Comparison of ENCODE assay signal across 23 mouse cellular contexts in the genomic region with DNA sequence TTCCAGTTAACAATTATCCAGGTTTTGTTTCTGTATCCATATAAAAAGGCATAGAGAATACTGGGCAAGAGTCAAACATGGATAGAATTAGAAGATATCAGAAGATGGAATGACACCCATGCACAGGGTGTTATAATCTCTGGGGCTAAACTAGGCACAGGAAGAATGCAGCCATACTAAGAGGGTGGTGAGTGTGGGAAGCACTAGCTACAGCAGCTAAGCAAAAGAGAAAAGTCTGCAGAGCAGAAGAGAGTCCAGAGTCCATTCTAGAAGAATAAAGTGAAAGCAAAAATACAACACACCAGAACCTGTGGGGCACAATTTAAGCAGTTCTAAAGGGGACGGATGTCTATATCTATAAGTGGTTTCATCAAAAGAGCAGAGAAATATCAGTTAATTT.
DNase-seq lines count a peak whose midpoint lies in the region; ATAC-seq and TF ChIP-seq lines count a peak whose summit lies in the region.
"Had no signal": no experiment of that assay in that cellular context is flagged by ENCODE, and none has a peak within 500 bp of the region (broad histone marks: within the 10 kb centered on the region; RNA-seq: fewer than 3 reads in every experiment).

No protein-coding gene starts in this region.

- no peaks in the 10 kb centered on the region for H3K27me3 ChIP-seq in heart, embryonic 14.5 days (ENCODE audit: control insufficient read depth, insufficient read depth, low read length)
- H3K27me3 ChIP-seq in heart, embryonic 10.5 days (ENCODE audit: insufficient read depth, poor library complexity, severe bottlenecking) = no peaks in the 10 kb centered on the region
- no peaks in the 10 kb centered on the region for H3K27me3 ChIP-seq in intestine, embryonic 16.5 days (replicated peaks; ENCODE audit: control insufficient read depth, insufficient read depth, low read length)
- no peaks in the 10 kb centered on the region for H3K27me3 ChIP-seq in intestine, embryonic 15.5 days (replicated peaks)
- H3K27me3 ChIP-seq in intestine, postnatal 0 days (replicated peaks; ENCODE audit: control insufficient read depth, insufficient read depth, low read length) = no peaks in the 10 kb centered on the region
- H3K27me3 ChIP-seq: embryonic facial prominence, embryonic 15.5 days had no signal

- 46% methylated on average over 1 of the region's 1 CpGs for WGBS in heart, embryonic 14.5 days
- 86% methylated on average over 1 of the region's 1 CpGs for WGBS in heart, embryonic 10.5 days
- WGBS in intestine, embryonic 16.5 days = 82% methylated on average over 1 of the region's 1 CpGs
- whole genome bisulfite sequencing in intestine, embryonic 15.5 days = 81% methylated on average over 1 of the region's 1 CpGs
- 56% methylated on average over 1 of the region's 1 CpGs for WGBS in intestine, postnatal 0 days

- H3K9me3 ChIP-seq in heart, embryonic 14.5 days (ENCODE audit: control insufficient read depth, low read length) = no peaks in the 10 kb centered on the region
- no peaks in the 10 kb centered on the region for H3K9me3 ChIP-seq in heart, embryonic 10.5 days
- no peaks in the 10 kb centered on the region for H3K9me3 ChIP-seq in intestine, embryonic 16.5 days (ENCODE audit: control insufficient read depth, low read length)
- H3K9me3 ChIP-seq in intestine, embryonic 15.5 days = no peaks in the 10 kb centered on the region
- no peaks in the 10 kb centered on the region for H3K9me3 ChIP-seq in intestine, postnatal 0 days (ENCODE audit: control insufficient read depth)
- H3K9me3 ChIP-seq: embryonic facial prominence, embryonic 15.5 days; forebrain, embryonic 10.5 days; G1E; hindbrain, embryonic 10.5 days had no signal

- peak overlapping the region; percentile 22 for H3K4me2 ChIP-seq in heart, embryonic 14.5 days (ENCODE audit: low read length)
- H3K4me2 ChIP-seq in intestine, embryonic 16.5 days (ENCODE audit: low read depth, low read length) = no peak overlapping the region
- no peak overlapping the region for H3K4me2 ChIP-seq in intestine, embryonic 15.5 days (replicated peaks)
- H3K4me2 ChIP-seq in intestine, postnatal 0 days (replicated peaks; ENCODE audit: low read depth) = no peak overlapping the region
- H3K4me2 ChIP-seq: embryonic facial prominence, embryonic 15.5 days; hindbrain, embryonic 14.5 days had no signal

- peak overlapping the region in 1 of 2 experiments; percentile 58; a peak in 1 of 4 replicates for H3K27ac ChIP-seq in heart, embryonic 14.5 days (replicated peaks in 1 of 2; ENCODE audit: control insufficient read depth in 1 of 2, insufficient read depth in 1 of 2, low read depth in 2 of 2, low read length in 2 of 2)
- H3K27ac ChIP-seq in heart, embryonic 10.5 days = no peak overlapping the region
- H3K27ac ChIP-seq in intestine, embryonic 16.5 days (ENCODE audit: low read length) = no peak overlapping the region
- H3K27ac ChIP-seq in intestine, embryonic 15.5 days = no peak overlapping the region
- H3K27ac ChIP-seq in intestine, postnatal 0 days (ENCODE audit: low read depth, low read length) = no peak overlapping the region
- H3K27ac ChIP-seq: embryonic facial prominence, embryonic 15.5 days; forebrain, embryonic 10.5 days; hindbrain, embryonic 10.5 days; hindbrain, embryonic 14.5 days had no signal

- ATAC-seq in frontal cortex, adult (ENCODE audit: low TSS enrichment) = peak; percentile 77
- ATAC-seq in heart, embryonic 14.5 days (ENCODE audit: insufficient number of reproducible peaks, insufficient read depth, low FRiP score, low read depth) = no peak
- ATAC-seq in intestine, embryonic 16.5 days = peak; percentile 67; the same call in 1 of the 2 replicates
- no peak for ATAC-seq in intestine, embryonic 15.5 days
- peak; percentile 53; the same call in 1 of the 2 replicates for ATAC-seq in intestine, postnatal 0 days
- ATAC-seq: CD4-positive, CD25-positive, alpha-beta regulatory T cell, adult 4 months; forebrain, embryonic 14.5 days had no signal

- no peaks in the 10 kb centered on the region for H3K36me3 ChIP-seq in heart, embryonic 14.5 days (ENCODE audit: control insufficient read depth, insufficient read depth, low read length)
- H3K36me3 ChIP-seq in heart, embryonic 10.5 days = no peaks in the 10 kb centered on the region
- no peaks in the 10 kb centered on the region for H3K36me3 ChIP-seq in intestine, embryonic 16.5 days (ENCODE audit: control insufficient read depth, insufficient read depth, low read length)
- no peaks in the 10 kb centered on the region for H3K36me3 ChIP-seq in intestine, embryonic 15.5 days
- H3K36me3 ChIP-seq in intestine, postnatal 0 days (ENCODE audit: control insufficient read depth, insufficient read depth) = no peaks in the 10 kb centered on the region
- H3K36me3 ChIP-seq: embryonic facial prominence, embryonic 15.5 days; forebrain, embryonic 10.5 days; G1E; hindbrain, embryonic 10.5 days had no signal

- no peak for TF ChIP-seq CTCF in intestine, postnatal 0 days (IDR thresholded peaks at IDR 0.05; ENCODE audit: low read depth)

- no peak for DNase-seq in frontal cortex, adult 2 months (ENCODE audit: extremely low spot score in 1 of 2, low spot score in 1 of 2)
- DNase-seq in heart, embryonic 10.5 days (ENCODE audit: low spot score) = no peak
- DNase-seq: adrenal gland, postnatal 10 days; B cell, adult 2 months; cerebellum, adult 11 months; cerebellum, adult 8-10 months; cerebellum, postnatal 14 days; embryo, embryonic 11 days; gastrocnemius, postnatal 10 days; kidney, adult 11 months had no signal

- H3K4me1 ChIP-seq in heart, embryonic 14.5 days (ENCODE audit: control insufficient read depth in 2 of 2, insufficient read depth in 2 of 2, low read length in 2 of 2) = peaks cover 5 to 7% of the 10 kb centered on the region in 2 experiments; a peak in 2 of 4 replicates
- peaks cover 7% of the 10 kb centered on the region; the same call in 1 of the 2 replicates for H3K4me1 ChIP-seq in heart, embryonic 10.5 days
- H3K4me1 ChIP-seq in intestine, embryonic 16.5 days (ENCODE audit: control insufficient read depth, insufficient read depth, low read length) = no peaks in the 10 kb centered on the region
- H3K4me1 ChIP-seq in intestine, embryonic 15.5 days (replicated peaks) = no peaks in the 10 kb centered on the region
- H3K4me1 ChIP-seq in intestine, postnatal 0 days (replicated peaks; ENCODE audit: control insufficient read depth, insufficient read depth, low read length) = no peaks in the 10 kb centered on the region
- H3K4me1 ChIP-seq: embryonic facial prominence, embryonic 15.5 days had no signal

- no peak overlapping the region for H3K9ac ChIP-seq in heart, embryonic 14.5 days (ENCODE audit: low read length)
- H3K9ac ChIP-seq in intestine, embryonic 16.5 days (ENCODE audit: low read depth, low read length) = no peak overlapping the region
- H3K9ac ChIP-seq in intestine, embryonic 15.5 days = no peak overlapping the region
- H3K9ac ChIP-seq in intestine, postnatal 0 days (ENCODE audit: low read depth, low read length) = no peak overlapping the region
- H3K9ac ChIP-seq: embryonic facial prominence, embryonic 15.5 days; hindbrain, embryonic 14.5 days had no signal

- no peak overlapping the region for H3K4me3 ChIP-seq in heart, embryonic 14.5 days (ENCODE audit: control insufficient read depth in 1 of 2, insufficient read depth in 1 of 2, low read depth in 1 of 2, low read length in 2 of 2)
- H3K4me3 ChIP-seq in heart, embryonic 10.5 days = no peak overlapping the region
- H3K4me3 ChIP-seq in intestine, embryonic 16.5 days (ENCODE audit: low read length) = no peak overlapping the region
- H3K4me3 ChIP-seq in intestine, embryonic 15.5 days (replicated peaks) = no peak overlapping the region
- H3K4me3 ChIP-seq in intestine, postnatal 0 days (ENCODE audit: low read depth, low read length) = no peak overlapping the region
- H3K4me3 ChIP-seq: embryonic facial prominence, embryonic 15.5 days; erythroblast, embryonic 14.5 days; forebrain, embryonic 10.5 days; hindbrain, embryonic 10.5 days had no signal

Comparison
In these comparisons a context has a peak if more than half of its experiments do, and no peak if none do; other contexts are left out.
1. ATAC-seq: peak in frontal cortex, adult (single experiment), intestine, embryonic 16.5 days (single experiment) and intestine, postnatal 0 days (single experiment); none in heart, embryonic 14.5 days (single experiment) and intestine, embryonic 15.5 days (single experiment).